Mouse (Mus musculus) liver, adult 2 months (tissue): Measurements from ENCODE around the gene Calhm3.

ENCODE experiments used
- CTCF ChIP-seq: fragments of 200-500 bp; IDR thresholded peaks from 2 replicates; pipeline ENCODE4 v1.5.1; 2011; ENCODE audit warnings: low read depth, low read length, control low read depth
- POLR2A ChIP-seq: fragments of 200-500 bp; IDR thresholded peaks from 2 replicates; pipeline ENCODE4 v1.6.1; 2011; ENCODE audit warnings: low read length, control low read depth; ENCODE audit not compliant: insufficient read depth; ENCODE audit errors: extremely low read depth

GRCm38 (mm10) chr19:47180011-47180410, 22.4 kb upstream of the Calhm3 start:
- TF ChIP-seq CTCF (no peak), POLR2A (no peak)
